Mouse (Mus musculus) liver, embryonic 15.5 days (tissue): Measurements from ENCODE around the gene Pla2g6. TPM values are rescaled to one million over a fixed set of nuclear protein-coding genes. Genes with fewer than 3 reads are reported as not detected.

Experiments used
- ATAC-seq: fragments of 200-750 bp; cut with Nextera tagmentation; 2 replicates; pipeline ENCODE4 v1.8.0; 2017; ENCODE audit warnings: moderate number of reproducible peaks, mild to moderate bottlenecking, moderate library complexity; ENCODE audit not compliant: insufficient read depth
- H3K27ac ChIP-seq: fragments of 300-500 bp; sonication (generic); replicated peaks from 2 replicates; pipeline ENCODE4 v1.5.1; 2015; ENCODE audit warnings: mild to moderate bottlenecking, inconsistent platforms
- H3K27me3 ChIP-seq: fragments of 300-500 bp; sonication (generic); 2 replicates; pipeline ENCODE4 v1.6.1; 2015; ENCODE audit warnings: mild to moderate bottlenecking, inconsistent platforms
- H3K36me3 ChIP-seq: fragments of 300-500 bp; sonication (generic); replicated peaks from 2 replicates; pipeline ENCODE4 v1.6.1; 2015; ENCODE audit warnings: moderate library complexity, mild to moderate bottlenecking, inconsistent platforms
- H3K4me1 ChIP-seq: fragments of 300-500 bp; sonication (generic); replicated peaks from 2 replicates; pipeline ENCODE4 v1.6.1; 2015; ENCODE audit warnings: inconsistent platforms
- H3K4me2 ChIP-seq: fragments of 300-500 bp; sonication (generic); 2 replicates; pipeline ENCODE4 v1.6.1; 2015; ENCODE audit warnings: moderate library complexity, mild to moderate bottlenecking, inconsistent platforms
- H3K4me3 ChIP-seq: fragments of 300-500 bp; sonication (generic); replicated peaks from 2 replicates; pipeline ENCODE4 v1.5.1; 2015; ENCODE audit warnings: mild to moderate bottlenecking, inconsistent platforms
- H3K9ac ChIP-seq: fragments of 300-500 bp; sonication (generic); 2 replicates; pipeline ENCODE4 v1.6.1; 2015; ENCODE audit warnings: moderate library complexity, mild to moderate bottlenecking, inconsistent platforms
- H3K9me3 ChIP-seq: fragments of 300-500 bp; sonication (generic); replicated peaks from 2 replicates; pipeline ENCODE4 v1.6.1; 2016; ENCODE audit warnings: inconsistent platforms
- WGBS: fragments of 180-500 bp; shearing (Covaris S2); methylation state at CpG from one replicate; pipeline ENCODE4 v1.1.7; 2015; ENCODE audit warnings: mixed read lengths; ENCODE audit not compliant: insufficient replicate concordance; 5-methylcytosine and 5-hydroxymethylcytosine counted together
- polyA plus RNA-seq: library from polyadenylated mRNA; unstranded; fragments of >200 nt; fragmentation: Nextera tagmentation; extraction: Ambion mirVana; gene quantifications from 2 replicates; pipeline ENCODE4 v1.2.1, GENCODE M21; 2015

The Pla2g6 gene
- polyA plus RNA-seq, 1 experiment from 2014 or later, result 14.8 TPM

GRCm38 (mm10) chr15:79288387-79288786 is 39.8 kb downstream of the Pla2g6 start:
- H3K4me3 ChIP-seq, result no peak overlapping the region
- 0 out of 2 replicates have a peak, but pooled peaks cover 12% of the 10 kb centered on the region for H3K36me3 ChIP-seq
- no peak overlapping the region for H3K9ac ChIP-seq
- ATAC-seq, result no peak
- no peaks in the 10 kb centered on the region for H3K9me3 ChIP-seq
- H3K27me3 ChIP-seq, result no peaks in the 10 kb centered on the region
- 55% methylated on average over 3 of the region's 3 CpGs for WGBS
- H3K4me1 ChIP-seq, result peaks cover 12% of the 10 kb centered on the region
- H3K27ac ChIP-seq, result no peak overlapping the region
- no peak overlapping the region for H3K4me2 ChIP-seq

DNA sequence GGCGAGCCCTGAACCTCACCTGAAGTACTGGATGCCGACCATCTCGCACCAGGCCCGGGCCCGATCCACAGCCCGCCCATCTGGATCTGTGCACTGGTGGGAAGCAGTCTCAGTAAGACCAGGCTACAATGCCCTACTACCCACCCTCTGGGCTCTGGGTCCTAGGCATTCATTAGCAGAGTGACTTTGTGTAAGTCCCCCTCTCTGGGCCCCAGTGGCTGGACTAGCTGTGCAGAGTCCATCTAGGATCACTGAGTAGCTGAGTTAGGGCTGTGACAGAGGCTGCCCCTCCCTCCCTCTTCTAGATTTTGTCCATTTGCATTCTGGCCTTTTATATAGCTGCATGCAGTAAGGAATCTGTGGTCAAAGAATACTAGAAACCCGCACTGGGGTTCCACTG is 41.1 kb downstream of the Pla2g6 start:
- no peak overlapping the region for H3K4me3 ChIP-seq

GRCm38 (mm10) chr15:79286141-79286540 is 42.0 kb downstream of the Pla2g6 start:
- ATAC-seq, result no peak
- H3K4me2 ChIP-seq, result no peak overlapping the region

More for the DNA sequence above, 41.1 kb downstream of the Pla2g6 start:
- no peak overlapping the region for H3K27ac ChIP-seq
- H3K36me3 ChIP-seq, result 0 out of 2 replicates have a peak, but pooled peaks cover 12% of the 10 kb centered on the region
- H3K4me1 ChIP-seq, result peaks cover 19% of the 10 kb centered on the region
- H3K9me3 ChIP-seq, result no peaks in the 10 kb centered on the region
- 77% methylated on average over 7 of the region's 7 CpGs for WGBS
- no peak for ATAC-seq
- H3K9ac ChIP-seq, result no peak overlapping the region
- H3K27me3 ChIP-seq, result no peaks in the 10 kb centered on the region
- no peak overlapping the region for H3K4me2 ChIP-seq

GRCm38 (mm10) chr15:79285399-79285798 is 42.8 kb downstream of the Pla2g6 start, which contains the start of gene Baiap2l2:
TSS of gene Baiap2l2 (minus strand) at chr15:79285537.
- 0 out of 2 replicates have a peak, but pooled peaks cover 12% of the 10 kb centered on the region for H3K36me3 ChIP-seq
- H3K9me3 ChIP-seq, result no peaks in the 10 kb centered on the region
- peaks cover 34% of the 10 kb centered on the region for H3K4me1 ChIP-seq
- H3K27ac ChIP-seq, result no peak within 1 kb of the TSS; the same call in 1 of the 2 replicates
- peak within 1 kb of the TSS; percentile 12; the same call in 1 of the 2 replicates for H3K4me3 ChIP-seq
- no peaks in the 10 kb centered on the region for H3K27me3 ChIP-seq
- ATAC-seq, result peak; percentile 25; the same call in 1 of the 2 replicates
- H3K4me2 ChIP-seq, result peak within 1 kb of the TSS; percentile 29; the same call in 1 of the 2 replicates
- no peak within 1 kb of the TSS for H3K9ac ChIP-seq
- 57% methylated on average over 10 of the region's 10 CpGs for WGBS

More at GRCm38 (mm10) chr15:79286141-79286540, 42.0 kb downstream of the Pla2g6 start:
- Histone ChIP-seq H3K9ac (no peak overlapping the region), H3K27ac (no peak overlapping the region), H3K4me3 (no peak overlapping the region), H3K9me3 (no peaks in the 10 kb centered on the region), H3K4me1 (peaks cover 27% of the 10 kb centered on the region), H3K36me3 (0 out of 2 replicates have a peak, but pooled peaks cover 12% of the 10 kb centered on the region), H3K27me3 (no peaks in the 10 kb centered on the region)
- 70% methylated on average over 7 of the region's 7 CpGs for WGBS

GRCm38 (mm10) chr15:79283371-79283770 is 44.8 kb downstream of the Pla2g6 start:
- Histone ChIP-seq H3K27me3 (no peaks in the 10 kb centered on the region), H3K4me1 (peaks cover 34% of the 10 kb centered on the region), H3K36me3 (0 out of 2 replicates have a peak, but pooled peaks cover under 1% of the 10 kb centered on the region), H3K9ac (no peak overlapping the region), H3K4me2 (no peak overlapping the region), H3K9me3 (no peaks in the 10 kb centered on the region), H3K27ac (no peak overlapping the region), H3K4me3 (no peak overlapping the region)
- WGBS, result 62% methylated on average over 4 of the region's 4 CpGs
- ATAC-seq, result no peak

DNA sequence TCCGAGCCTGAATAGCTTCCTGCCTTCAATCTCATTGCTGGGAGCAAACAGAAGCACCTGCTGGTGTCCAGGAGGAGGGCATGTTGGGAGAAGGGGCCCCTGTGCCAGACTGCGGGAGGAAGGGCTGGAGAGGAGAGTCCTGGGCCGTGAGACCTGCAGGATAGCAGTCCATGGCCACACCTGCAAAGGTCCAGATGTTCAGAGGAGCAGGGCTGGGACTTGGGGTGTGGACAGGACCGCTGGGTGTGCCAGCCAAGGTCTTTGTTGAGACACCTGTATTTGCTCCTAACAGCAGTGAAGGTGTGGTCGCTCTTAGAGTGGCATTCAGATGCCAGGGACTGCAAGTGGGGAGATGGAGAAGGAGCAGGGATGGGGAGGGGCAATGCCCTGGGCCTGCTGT is 45.8 kb downstream of the Pla2g6 start:
- Histone ChIP-seq H3K4me2 (no peak overlapping the region), H3K27ac (no peak overlapping the region)

GRCm38 (mm10) chr15:79281389-79281788 is 46.8 kb downstream of the Pla2g6 start:
- H3K36me3 ChIP-seq, result no peaks in the 10 kb centered on the region
- peak overlapping the region; percentile 61 for H3K27ac ChIP-seq
- 15% methylated on average over 1 of the region's 1 CpGs for WGBS
- peak overlapping the region; percentile 19 for H3K4me2 ChIP-seq
- H3K9ac ChIP-seq, result no peak overlapping the region
- H3K9me3 ChIP-seq, result no peaks in the 10 kb centered on the region
- no peaks in the 10 kb centered on the region for H3K27me3 ChIP-seq
- no peak overlapping the region for H3K4me3 ChIP-seq
- H3K4me1 ChIP-seq, result peaks cover 30% of the 10 kb centered on the region
- ATAC-seq, result peak; percentile 79

More for the DNA sequence above, 45.8 kb downstream of the Pla2g6 start:
- Histone ChIP-seq H3K4me3 (no peak overlapping the region), H3K9me3 (no peaks in the 10 kb centered on the region), H3K36me3 (no peaks in the 10 kb centered on the region), H3K4me1 (peaks cover 34% of the 10 kb centered on the region), H3K9ac (no peak overlapping the region), H3K27me3 (no peaks in the 10 kb centered on the region)
- WGBS, result 74% methylated on average over 5 of the region's 5 CpGs
- no peak for ATAC-seq

DNA sequence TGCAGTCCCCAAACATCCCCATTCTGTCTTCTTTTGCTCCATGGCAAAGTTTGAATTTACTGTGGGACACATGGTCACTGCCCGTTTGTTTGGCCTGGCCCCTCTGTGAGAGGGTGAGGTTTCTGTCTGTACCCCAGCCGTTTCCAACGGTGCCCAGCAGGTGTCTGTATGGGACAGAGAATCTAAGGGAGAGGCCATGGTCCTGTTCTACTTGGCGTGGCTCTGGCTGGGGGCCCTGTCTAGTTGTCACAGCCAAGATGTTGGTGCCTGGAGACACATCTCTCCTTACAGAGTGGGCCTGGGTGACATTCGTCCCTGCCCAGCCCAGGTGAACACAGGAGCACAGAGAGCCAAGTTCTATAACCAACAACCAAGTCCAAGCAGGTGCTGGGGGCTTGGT is 47.3 kb downstream of the Pla2g6 start:
- ATAC-seq, result no peak
- Histone ChIP-seq H3K4me3 (no peak overlapping the region), H3K9ac (no peak overlapping the region), H3K27ac (peak overlapping the region; percentile 61; the same call in 1 of the 2 replicates), H3K36me3 (no peaks in the 10 kb centered on the region), H3K9me3 (no peaks in the 10 kb centered on the region), H3K4me1 (peaks cover 30% of the 10 kb centered on the region), H3K4me2 (peak overlapping the region; percentile 19), H3K27me3 (no peaks in the 10 kb centered on the region)
- WGBS, result 46% methylated on average over 5 of the region's 5 CpGs

GRCm38 (mm10) chr15:79280209-79280608 is 48.0 kb downstream of the Pla2g6 start:
- Histone ChIP-seq H3K9ac (no peak overlapping the region), H3K9me3 (no peaks in the 10 kb centered on the region), H3K27me3 (no peaks in the 10 kb centered on the region), H3K4me3 (no peak overlapping the region), H3K4me2 (no peak overlapping the region), H3K4me1 (peaks cover 30% of the 10 kb centered on the region), H3K27ac (no peak overlapping the region), H3K36me3 (no peaks in the 10 kb centered on the region)
- ATAC-seq, result no peak
- 34% methylated on average over 6 of the region's 6 CpGs for WGBS

GRCm38 (mm10) chr15:79277728-79278127 is 50.5 kb downstream of the Pla2g6 start:
- Histone ChIP-seq H3K4me3 (no peak overlapping the region), H3K27ac (no peak overlapping the region), H3K9ac (no peak overlapping the region), H3K4me2 (no peak overlapping the region), H3K9me3 (no peaks in the 10 kb centered on the region), H3K4me1 (peaks cover 20% of the 10 kb centered on the region), H3K27me3 (no peaks in the 10 kb centered on the region), H3K36me3 (no peaks in the 10 kb centered on the region)
- no peak for ATAC-seq
- 57% methylated on average over 10 of the region's 10 CpGs for WGBS

DNA sequence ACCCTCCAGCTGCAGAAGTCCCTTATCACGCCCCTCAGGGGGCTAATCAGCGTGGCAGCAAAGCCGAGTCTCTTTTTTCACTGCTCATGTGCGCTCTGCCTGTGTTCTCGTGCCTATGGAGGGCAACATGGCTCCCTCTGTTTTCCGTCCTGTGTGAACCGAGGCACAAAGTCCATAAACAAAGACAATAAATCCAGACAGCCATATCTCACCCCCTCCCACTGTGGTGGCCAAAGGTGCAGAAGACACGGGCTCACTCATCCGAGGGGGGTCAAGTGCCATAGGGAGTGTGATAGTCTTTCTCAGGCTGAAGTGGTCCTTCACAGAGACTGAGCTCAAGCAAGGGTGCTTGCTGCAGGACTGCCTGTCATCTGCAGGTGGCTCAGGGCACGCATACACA is 55.2 kb downstream of the Pla2g6 start:
- no peak for ATAC-seq
- peaks cover 11% of the 10 kb centered on the region for H3K4me1 ChIP-seq
- 58% methylated on average over 10 of the region's 10 CpGs for WGBS
- H3K4me2 ChIP-seq, result no peak overlapping the region
- no peak overlapping the region for H3K9ac ChIP-seq
- no peaks in the 10 kb centered on the region for H3K36me3 ChIP-seq
- H3K27ac ChIP-seq, result no peak overlapping the region
- no peak overlapping the region for H3K4me3 ChIP-seq
- H3K27me3 ChIP-seq, result peaks cover 17% of the 10 kb centered on the region
- no peaks in the 10 kb centered on the region for H3K9me3 ChIP-seq
